Mouse (Mus musculus) liver, embryonic 16.5 days (tissue): ENCODE measurements around the gene Slc39a9. TPM values are rescaled to one million over a fixed set of nuclear protein-coding genes. Genes with fewer than 3 reads are reported as not detected.

Experiments used
- ATAC-seq: fragments of 200-750 bp; cut with Nextera tagmentation; 2 replicates; pipeline ENCODE4 v1.8.0; 2017; ENCODE audit warnings: low read depth, mild to moderate bottlenecking, moderate number of reproducible peaks, moderate library complexity
- H3K27ac ChIP-seq: fragments of 300-500 bp; sonication (generic); 2 replicates; pipeline ENCODE4 v1.5.1; 2014; ENCODE audit warnings: mild to moderate bottlenecking, low read length
- H3K27me3 ChIP-seq: fragments of 300-500 bp; sonication (generic); 2 replicates; pipeline ENCODE4 v1.6.1; 2014; ENCODE audit warnings: low read depth, low read length, mixed read lengths; ENCODE audit not compliant: control insufficient read depth, insufficient read depth
- H3K36me3 ChIP-seq: fragments of 300-500 bp; sonication (generic); 2 replicates; pipeline ENCODE4 v1.6.1; 2014; ENCODE audit warnings: mild to moderate bottlenecking; ENCODE audit not compliant: control insufficient read depth, insufficient read depth
- H3K4me1 ChIP-seq: fragments of 300-500 bp; sonication (generic); 2 replicates; pipeline ENCODE4 v1.6.1; 2014; ENCODE audit warnings: low read depth, low read length, mixed read lengths; ENCODE audit not compliant: control insufficient read depth
- H3K4me2 ChIP-seq: fragments of 300-500 bp; sonication (generic); 2 replicates; pipeline ENCODE4 v1.6.1; 2014; ENCODE audit warnings: low read depth, low read length, mixed read lengths
- H3K4me3 ChIP-seq: fragments of 300-500 bp; sonication (generic); 2 replicates; pipeline ENCODE4 v1.5.1; 2014; ENCODE audit warnings: low read depth, mild to moderate bottlenecking, low read length
- H3K9ac ChIP-seq: fragments of 300-500 bp; sonication (generic); 2 replicates; pipeline ENCODE4 v1.6.1; 2014; ENCODE audit warnings: low read depth, low read length
- H3K9me3 ChIP-seq: fragments of 300-500 bp; sonication (generic); replicated peaks from 2 replicates; pipeline ENCODE4 v1.6.1; 2016; ENCODE audit warnings: low read length; ENCODE audit not compliant: control insufficient read depth
- WGBS: fragments of 180-500 bp; shearing (Covaris S2); extraction: QIAGEN DNeasy Blood & Tissue Kit; methylation state at CpG from one replicate; pipeline ENCODE4 v1.1.7; 2014; ENCODE audit not compliant: insufficient replicate concordance; 5-methylcytosine and 5-hydroxymethylcytosine counted together
- polyA plus RNA-seq: library from polyadenylated mRNA; unstranded; fragments of >200 nt; fragmentation: Nextera tagmentation; extraction: Ambion mirVana; gene quantifications from 2 replicates; pipeline ENCODE4 v1.2.1, GENCODE M21; 2015

Gene Slc39a9
- polyA plus RNA-seq, 1 experiment from 2014 or later, result 14.6 TPM

DNA sequence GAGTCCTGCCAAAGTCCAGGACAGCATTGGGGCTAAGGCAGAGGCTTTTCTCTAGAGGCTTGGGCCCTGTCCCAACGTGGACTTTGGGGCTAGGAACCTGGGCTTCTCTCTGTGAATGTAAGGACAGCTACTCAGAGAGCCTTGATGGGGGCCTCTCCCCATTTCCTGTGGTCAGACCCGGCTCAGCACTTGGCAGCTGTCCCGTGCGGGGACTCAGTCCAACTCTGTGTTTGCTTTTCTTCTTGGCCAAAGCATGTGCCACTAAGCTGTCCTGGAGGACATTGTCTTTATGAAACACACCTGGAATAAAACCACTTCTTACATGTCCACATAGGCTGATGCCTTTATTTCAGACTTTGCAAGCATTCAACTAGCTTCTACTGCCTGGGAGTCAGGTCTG is 40.1 kb upstream of the Slc39a9 start:
- H3K4me2 ChIP-seq, result no peak overlapping the region
- H3K27ac ChIP-seq, result peak overlapping the region; percentile 18; the same call in 1 of the 2 replicates
- 15% methylated on average over 4 of the region's 4 CpGs for WGBS
- H3K9ac ChIP-seq, result no peak overlapping the region
- no peaks in the 10 kb centered on the region for H3K36me3 ChIP-seq
- ATAC-seq, result peak; percentile 68
- no peaks in the 10 kb centered on the region for H3K9me3 ChIP-seq
- H3K27me3 ChIP-seq, result no peaks in the 10 kb centered on the region
- peaks cover 5% of the 10 kb centered on the region for H3K4me1 ChIP-seq
- no peak overlapping the region for H3K4me3 ChIP-seq

GRCm38 (mm10) chr12:80604218-80604617 is 39.5 kb upstream of the Slc39a9 start:
- ATAC-seq, result no peak
- no peak overlapping the region for H3K9ac ChIP-seq
- no peaks in the 10 kb centered on the region for H3K27me3 ChIP-seq
- H3K9me3 ChIP-seq, result no peaks in the 10 kb centered on the region
- H3K4me1 ChIP-seq, result peaks cover 5% of the 10 kb centered on the region
- no peak overlapping the region for H3K4me3 ChIP-seq
- 78% methylated on average over 2 of the region's 2 CpGs for WGBS
- H3K27ac ChIP-seq, result no peak overlapping the region
- no peaks in the 10 kb centered on the region for H3K36me3 ChIP-seq
- H3K4me2 ChIP-seq, result no peak overlapping the region

GRCm38 (mm10) chr12:80608576-80608975 is 35.1 kb upstream of the Slc39a9 start:
- H3K9me3 ChIP-seq, result no peaks in the 10 kb centered on the region
- WGBS, result 53% methylated on average over 1 of the region's 1 CpGs
- no peak for ATAC-seq
- H3K36me3 ChIP-seq, result no peaks in the 10 kb centered on the region
- H3K9ac ChIP-seq, result no peak overlapping the region
- no peaks in the 10 kb centered on the region for H3K27me3 ChIP-seq
- no peaks in the 10 kb centered on the region for H3K4me1 ChIP-seq
- H3K4me2 ChIP-seq, result no peak overlapping the region
- H3K27ac ChIP-seq, result no peak overlapping the region
- no peak overlapping the region for H3K4me3 ChIP-seq

DNA sequence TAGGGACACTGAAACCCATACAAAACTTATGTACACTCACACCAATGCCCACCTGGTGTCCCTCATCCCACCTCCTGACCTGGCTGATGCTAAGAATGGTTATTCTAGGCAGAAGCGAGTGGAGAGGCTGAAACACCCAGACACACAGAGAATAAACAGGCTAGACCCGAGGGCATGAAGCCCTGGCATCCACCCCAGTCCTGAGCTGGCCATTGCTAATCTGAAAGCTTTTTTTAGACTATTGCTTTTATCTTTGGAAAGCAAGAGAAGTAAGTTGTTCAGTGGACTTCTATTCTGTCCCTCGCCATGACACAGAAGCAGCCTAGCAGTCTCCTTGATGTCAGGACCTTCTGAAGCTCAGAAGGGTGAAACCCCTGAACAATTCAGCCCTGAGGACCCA is 33.8 kb upstream of the Slc39a9 start:
- no peaks in the 10 kb centered on the region for H3K4me1 ChIP-seq
- no peaks in the 10 kb centered on the region for H3K9me3 ChIP-seq
- no peak overlapping the region for H3K9ac ChIP-seq
- no peaks in the 10 kb centered on the region for H3K36me3 ChIP-seq
- H3K4me2 ChIP-seq, result no peak overlapping the region
- no peak overlapping the region for H3K27ac ChIP-seq
- no peak for ATAC-seq
- H3K27me3 ChIP-seq, result no peaks in the 10 kb centered on the region
- 52% methylated on average over 3 of the region's 3 CpGs for WGBS
- no peak overlapping the region for H3K4me3 ChIP-seq

DNA sequence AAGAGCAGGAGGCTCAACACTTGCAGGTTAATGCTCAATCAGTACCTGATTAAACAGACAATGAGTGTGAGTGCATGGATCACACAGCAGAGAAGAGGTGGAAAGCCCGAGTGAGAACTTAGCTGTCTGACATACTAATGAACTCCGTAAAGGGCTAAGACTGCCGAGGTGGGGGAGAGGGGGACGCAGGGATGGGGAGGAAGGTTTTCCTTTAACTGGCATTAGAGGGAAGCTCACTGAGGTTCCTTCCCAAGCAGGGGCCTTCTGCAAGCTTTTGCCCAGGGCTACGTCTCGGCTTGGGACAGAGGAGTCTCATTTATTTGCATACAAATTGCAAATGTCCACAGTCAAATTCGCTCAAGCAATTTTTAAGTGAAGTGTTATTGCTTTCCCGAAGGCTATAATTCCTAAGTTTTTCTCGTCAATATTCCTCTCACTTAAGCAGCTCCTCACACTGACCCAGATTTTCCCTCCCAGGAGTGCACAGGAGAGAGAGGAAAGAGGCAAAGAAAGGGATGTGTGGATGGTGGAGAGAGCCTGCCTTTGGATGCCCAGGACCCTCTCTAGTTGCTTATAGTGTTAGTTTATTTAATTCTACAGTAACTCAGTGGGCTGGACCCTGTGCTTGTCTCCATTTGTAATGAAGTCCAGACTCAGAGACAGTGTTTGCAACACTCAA is 31.4 kb upstream of the Slc39a9 start:
- H3K27ac ChIP-seq, result no peak overlapping the region
- no peak overlapping the region for H3K4me3 ChIP-seq
- no peak overlapping the region for H3K4me2 ChIP-seq
- no peaks in the 10 kb centered on the region for H3K36me3 ChIP-seq
- no peaks in the 10 kb centered on the region for H3K4me1 ChIP-seq
- no peak for ATAC-seq
- no peaks in the 10 kb centered on the region for H3K27me3 ChIP-seq
- H3K9ac ChIP-seq, result no peak overlapping the region
- no peaks in the 10 kb centered on the region for H3K9me3 ChIP-seq
- 53% methylated on average over 9 of the region's 9 CpGs for WGBS

DNA sequence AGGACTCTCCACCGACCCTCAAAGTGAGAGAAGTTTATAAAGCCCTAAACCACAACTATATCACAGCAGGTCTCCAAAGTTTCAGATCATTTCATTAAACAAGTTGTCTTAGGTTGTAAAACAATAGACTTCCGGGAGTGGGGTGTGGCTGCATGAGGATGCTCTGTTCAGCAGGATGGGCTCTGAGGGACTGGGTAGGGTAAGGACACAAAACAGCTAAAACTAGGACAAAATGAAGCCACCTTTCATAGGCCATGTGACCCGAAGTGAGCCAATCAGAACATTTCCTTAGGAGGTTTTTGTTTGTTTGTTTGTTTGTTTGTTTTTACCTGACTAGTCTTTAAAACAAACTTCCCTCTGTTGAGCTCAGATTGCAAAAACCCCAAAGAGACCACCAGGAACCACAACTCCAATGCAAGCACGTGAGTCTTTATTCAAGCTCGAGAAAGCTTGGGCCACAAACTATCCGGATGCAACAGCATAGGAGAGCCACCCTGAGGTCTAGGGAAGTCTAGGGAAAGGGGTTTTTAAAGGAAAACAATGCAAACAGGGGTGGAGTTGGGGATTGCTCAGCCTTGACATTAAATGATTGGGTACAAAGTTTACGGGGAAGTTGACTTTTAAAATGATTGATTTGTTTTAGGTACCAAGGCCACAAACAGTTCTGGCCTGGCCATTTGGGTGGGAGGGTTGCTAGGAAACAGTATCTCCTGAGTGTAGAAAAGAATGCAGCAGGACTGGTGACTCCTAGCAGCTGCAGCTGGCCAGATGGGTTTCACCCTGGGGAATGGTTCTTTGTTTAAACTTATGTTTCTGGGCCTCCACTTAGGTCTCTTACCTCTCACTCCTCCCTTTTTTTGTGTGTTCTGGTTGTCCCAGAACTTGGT is 28.1 kb upstream of the Slc39a9 start:
- Histone ChIP-seq H3K27ac (no peak overlapping the region), H3K27me3 (no peaks in the 10 kb centered on the region), H3K36me3 (no peaks in the 10 kb centered on the region), H3K4me3 (no peak overlapping the region), H3K9me3 (no peaks in the 10 kb centered on the region), H3K9ac (no peak overlapping the region), H3K4me2 (no peak overlapping the region), H3K4me1 (no peaks in the 10 kb centered on the region)
- WGBS, result 35% methylated on average over 7 of the region's 7 CpGs
- peak; percentile 51 for ATAC-seq

DNA sequence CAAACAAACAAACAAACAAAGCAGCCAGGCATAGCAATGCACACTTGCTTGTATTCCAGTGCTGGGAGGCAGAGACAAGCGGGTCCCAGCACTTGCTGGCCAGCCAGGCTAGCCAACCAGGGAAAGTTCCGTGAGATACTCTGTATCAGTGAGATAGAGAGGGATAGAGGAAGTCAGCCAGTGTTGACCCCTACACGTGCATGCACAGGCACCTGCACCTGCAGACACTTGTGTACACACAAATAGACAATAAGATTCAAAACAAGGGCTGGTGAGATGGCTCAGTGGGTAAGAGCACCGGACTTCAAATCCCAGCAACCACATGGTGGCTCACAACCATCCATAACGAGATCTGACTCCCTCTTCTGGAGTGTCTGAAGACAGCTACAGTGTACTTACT is 23.2 kb upstream of the Slc39a9 start:
- Histone ChIP-seq H3K27ac (no peak overlapping the region), H3K4me1 (no peaks in the 10 kb centered on the region), H3K9ac (no peak overlapping the region), H3K4me3 (no peak overlapping the region), H3K4me2 (no peak overlapping the region), H3K36me3 (no peaks in the 10 kb centered on the region), H3K27me3 (no peaks in the 10 kb centered on the region), H3K9me3 (no peaks in the 10 kb centered on the region)
- no peak for ATAC-seq
- 56% methylated on average over 5 of the region's 5 CpGs for whole genome bisulfite sequencing

DNA sequence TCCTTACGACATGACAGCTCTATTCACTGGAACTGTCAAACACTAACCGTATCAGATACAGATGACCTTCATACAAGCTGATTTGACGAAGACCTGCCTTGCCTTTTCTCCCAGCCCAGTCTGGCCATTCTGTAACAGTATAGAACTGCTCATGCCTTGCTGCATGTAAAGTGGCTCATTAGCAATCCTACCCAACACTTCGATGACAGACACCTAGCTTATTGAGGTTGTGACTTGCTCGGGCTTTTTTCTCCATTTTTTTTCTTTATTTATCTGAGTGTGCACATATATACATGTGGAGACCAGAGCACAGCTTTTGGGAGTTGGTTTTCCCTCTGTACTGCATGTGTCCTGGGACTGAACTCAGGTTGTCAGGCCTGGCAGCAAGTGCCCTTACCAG is 11.9 kb upstream of the Slc39a9 start:
- Histone ChIP-seq H3K36me3 (peaks cover 20% of the 10 kb centered on the region), H3K4me1 (no peaks in the 10 kb centered on the region), H3K4me3 (no peak overlapping the region), H3K27ac (no peak overlapping the region), H3K9ac (no peak overlapping the region), H3K27me3 (no peaks in the 10 kb centered on the region), H3K4me2 (no peak overlapping the region), H3K9me3 (no peaks in the 10 kb centered on the region)
- 74% methylated on average over 5 of the region's 5 CpGs for WGBS
- ATAC-seq, result no peak
